Mouse (Mus musculus): ENCODE measurements around the gene Gfod2. TPM values are rescaled to one million over a fixed set of nuclear protein-coding genes. Genes with fewer than 3 reads are reported as not detected.

Gene Gfod2
- polyA plus RNA-seq, 1 experiment = 17.8 TPM

DNA sequence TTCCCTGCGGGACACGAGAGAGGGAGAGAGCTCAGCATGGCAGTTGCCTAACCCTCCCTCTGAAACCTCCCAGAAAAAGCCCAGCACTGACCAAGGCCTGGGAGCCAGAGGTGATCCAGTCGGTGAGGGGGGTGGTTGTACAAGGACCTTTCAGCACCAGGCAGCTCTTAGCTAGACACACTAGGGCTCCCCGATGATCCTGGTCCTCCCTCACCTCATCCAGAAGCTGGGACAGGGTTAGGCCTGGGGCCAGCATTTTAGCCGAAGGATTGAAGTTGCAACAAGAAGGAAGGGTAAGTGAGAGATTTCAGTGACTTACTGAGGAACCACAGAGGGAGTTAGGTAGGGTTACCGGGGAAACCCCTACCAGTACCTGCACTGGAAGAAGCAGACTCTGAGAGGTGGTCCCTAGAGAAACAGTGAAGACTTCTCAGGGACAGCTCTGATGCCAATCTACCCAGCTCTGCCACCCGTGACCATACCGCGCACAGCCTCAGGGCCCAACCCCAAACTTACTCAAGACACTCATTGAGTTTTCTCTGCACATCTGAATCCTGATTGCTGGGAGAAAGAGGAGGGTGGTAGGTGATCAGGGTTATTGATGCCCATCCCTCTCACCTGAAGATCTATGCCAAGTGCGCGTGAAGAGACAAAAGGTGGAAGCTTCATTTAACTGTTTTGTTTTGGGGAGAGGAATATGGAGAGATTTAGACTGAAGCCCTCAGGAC is 58.8 kb downstream of the Gfod2 start:
- TF ChIP-seq CTCF (IDR thresholded peaks at IDR 0.05; ENCODE audit: extremely low read depth, insufficient read depth, low read length) (no peak), POLR2A (IDR thresholded peaks at IDR 0.05; ENCODE audit: extremely low read depth, insufficient read depth, low read length) (no peak)
- peak overlapping the region; percentile 72; the same call in 1 of the 2 replicates for H3K4me3 ChIP-seq (ENCODE audit: insufficient read depth, low read length)

DNA sequence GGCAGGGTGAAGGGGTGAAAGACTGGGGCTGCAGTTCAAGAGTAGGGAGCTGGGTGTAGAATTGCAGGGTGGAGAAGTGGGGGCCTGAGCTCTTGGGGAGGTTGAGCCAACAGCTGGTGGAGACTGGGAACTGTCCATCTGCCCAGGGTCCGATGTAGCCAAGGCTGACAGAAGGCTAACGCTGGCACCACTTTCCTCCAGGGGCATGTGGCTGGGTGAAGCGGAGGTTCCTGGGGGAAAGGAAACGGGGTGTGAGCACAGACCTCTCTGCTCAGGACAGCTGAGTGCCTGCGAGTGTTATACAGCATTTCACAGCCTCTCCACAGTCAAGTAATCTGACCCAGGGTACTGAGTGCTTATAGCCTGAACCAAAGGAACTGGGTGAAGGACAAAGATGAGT is 59.7 kb downstream of the Gfod2 start:
- Histone ChIP-seq H3K4me1 (ENCODE audit: control insufficient read depth, insufficient read depth, low read length) (no peaks in the 10 kb centered on the region), H3K27ac (ENCODE audit: insufficient read depth, low read length) (no peak overlapping the region), H3K4me3 (ENCODE audit: insufficient read depth, low read length) (no peak overlapping the region)
- TF ChIP-seq POLR2A (IDR thresholded peaks at IDR 0.05; ENCODE audit: extremely low read depth, insufficient read depth, low read length) (no peak), CTCF (IDR thresholded peaks at IDR 0.05; ENCODE audit: extremely low read depth, insufficient read depth, low read length) (no peak)

More for the DNA sequence above, 58.8 kb downstream of the Gfod2 start:
- no peaks in the 10 kb centered on the region for H3K4me1 ChIP-seq (ENCODE audit: control insufficient read depth, insufficient read depth, low read length)
- H3K27ac ChIP-seq (ENCODE audit: insufficient read depth, low read length) = no peak overlapping the region

DNA sequence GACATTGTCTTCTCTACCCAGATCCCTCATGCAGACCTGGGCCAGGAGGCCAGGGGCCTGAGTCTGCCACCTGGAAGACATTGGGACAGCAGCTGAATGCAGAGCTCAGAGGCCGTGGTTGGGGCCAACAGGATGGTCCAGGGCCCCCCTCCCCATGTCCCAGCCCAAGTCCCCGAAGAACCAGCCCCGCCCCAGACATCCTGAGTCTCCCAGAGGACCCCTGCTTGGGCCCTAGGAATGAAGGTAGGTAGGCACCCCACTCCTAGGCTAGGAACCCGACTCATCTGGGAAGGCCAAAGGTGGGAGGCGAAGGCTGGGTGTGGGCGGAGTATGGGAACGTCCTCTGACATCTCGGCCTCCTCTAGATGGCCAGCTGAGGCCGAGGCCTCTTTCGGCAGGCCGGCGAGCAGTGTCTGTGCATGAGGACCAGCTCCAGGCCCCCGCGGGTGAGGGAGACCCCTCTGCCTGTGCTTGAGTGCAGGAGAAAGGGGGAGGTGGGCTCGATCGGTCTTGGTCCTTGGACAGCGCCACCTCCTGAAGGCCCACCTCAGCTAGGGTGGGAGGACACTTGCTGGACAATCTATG is 61.2 kb downstream of the Gfod2 start:
- H3K4me1 ChIP-seq (ENCODE audit: control insufficient read depth, insufficient read depth, low read length) = no peaks in the 10 kb centered on the region
- TF ChIP-seq CTCF (IDR thresholded peaks at IDR 0.05; ENCODE audit: extremely low read depth, insufficient read depth, low read length) (no peak), POLR2A (IDR thresholded peaks at IDR 0.05; ENCODE audit: extremely low read depth, insufficient read depth, low read length) (no peak)
- H3K4me3 ChIP-seq (ENCODE audit: insufficient read depth, low read length) = no peak overlapping the region
- H3K27ac ChIP-seq (ENCODE audit: insufficient read depth, low read length) = no peak overlapping the region

DNA sequence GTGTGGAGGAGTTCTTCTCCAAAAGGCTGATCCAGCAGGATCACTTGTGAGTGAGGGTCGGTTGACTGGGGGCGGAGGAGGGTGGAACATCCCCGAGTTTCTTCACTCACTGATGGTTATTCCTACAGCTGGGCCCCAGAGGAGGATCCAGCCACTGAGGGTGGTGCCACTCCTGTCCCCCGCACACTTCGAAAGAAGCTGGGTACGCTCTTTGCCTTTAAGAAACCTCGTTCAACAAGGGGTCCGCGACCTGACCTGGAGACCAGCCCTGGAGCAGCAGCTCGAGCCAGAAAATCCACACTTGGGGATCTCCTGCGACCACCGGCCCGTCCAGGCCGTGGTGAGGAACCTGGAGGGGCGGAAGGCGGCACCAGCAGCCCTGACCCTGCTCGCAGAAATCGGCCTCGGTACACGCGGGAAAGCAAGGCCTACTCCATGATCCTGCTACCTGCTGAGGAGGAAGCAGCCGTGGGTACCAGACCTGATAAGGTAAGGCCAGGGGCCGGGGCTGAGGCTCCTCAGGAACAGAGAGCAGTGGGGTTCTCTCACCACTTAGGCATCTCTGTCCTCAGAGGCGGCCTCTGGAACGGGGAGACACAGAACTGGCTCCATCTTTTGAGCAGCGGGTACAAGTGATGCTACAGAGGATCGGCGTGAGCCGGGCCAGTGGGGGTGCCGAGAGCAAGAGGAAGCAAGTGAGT is 63.2 kb downstream of the Gfod2 start:
- no peaks in the 10 kb centered on the region for H3K4me1 ChIP-seq (ENCODE audit: control insufficient read depth, insufficient read depth, low read length)
- H3K4me3 ChIP-seq (ENCODE audit: insufficient read depth, low read length) = peak overlapping the region; percentile 100
- no peak overlapping the region for H3K27ac ChIP-seq (ENCODE audit: insufficient read depth, low read length)
- TF ChIP-seq POLR2A (IDR thresholded peaks at IDR 0.05; ENCODE audit: extremely low read depth, insufficient read depth, low read length) (no peak), CTCF (IDR thresholded peaks at IDR 0.05; ENCODE audit: extremely low read depth, insufficient read depth, low read length) (no peak)

DNA sequence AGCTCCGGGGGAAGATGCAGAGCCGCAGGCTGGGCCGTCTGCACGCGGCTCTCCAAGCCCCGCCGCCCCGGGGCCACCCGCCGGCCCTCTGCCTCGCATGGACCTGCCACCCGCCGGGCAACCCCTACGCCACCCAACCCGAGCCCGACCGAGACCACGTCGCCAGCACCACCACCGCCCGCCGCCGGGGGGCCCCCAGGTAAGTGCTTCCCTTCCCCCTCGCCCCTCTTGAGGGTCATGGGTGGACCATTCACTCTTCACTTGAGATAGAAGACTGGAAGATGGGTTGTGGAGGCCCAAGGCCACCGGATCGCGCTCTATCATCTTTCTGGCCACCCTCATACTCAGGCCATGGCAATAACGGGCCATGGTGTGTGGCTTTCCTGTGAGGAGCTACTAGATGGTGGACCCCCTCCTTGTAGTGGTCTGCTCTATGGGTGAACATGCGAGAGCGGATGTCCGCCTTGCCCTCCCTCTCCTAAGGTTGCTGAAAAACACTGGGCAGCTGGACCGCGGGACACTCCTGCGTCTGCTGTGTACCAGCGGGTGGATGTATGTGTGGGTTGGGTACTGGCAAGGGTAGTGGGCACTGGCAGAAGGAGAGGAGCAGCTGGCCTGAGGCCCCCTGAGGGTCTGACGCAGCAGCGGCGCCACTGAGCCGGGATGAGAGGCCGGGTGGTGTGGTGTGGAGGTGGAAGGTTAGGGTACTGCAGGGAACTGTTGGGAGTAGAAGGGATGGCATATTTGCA is 64.2 kb downstream of the Gfod2 start:
- TF ChIP-seq POLR2A (IDR thresholded peaks at IDR 0.05; ENCODE audit: extremely low read depth, insufficient read depth, low read length) = no peak
- H3K27ac ChIP-seq (ENCODE audit: insufficient read depth, low read length) = peak overlapping the region; percentile 87
- H3K4me3 ChIP-seq (ENCODE audit: insufficient read depth, low read length) = peak overlapping the region; percentile 100
- H3K4me1 ChIP-seq (ENCODE audit: control insufficient read depth, insufficient read depth, low read length) = no peaks in the 10 kb centered on the region

DNA sequence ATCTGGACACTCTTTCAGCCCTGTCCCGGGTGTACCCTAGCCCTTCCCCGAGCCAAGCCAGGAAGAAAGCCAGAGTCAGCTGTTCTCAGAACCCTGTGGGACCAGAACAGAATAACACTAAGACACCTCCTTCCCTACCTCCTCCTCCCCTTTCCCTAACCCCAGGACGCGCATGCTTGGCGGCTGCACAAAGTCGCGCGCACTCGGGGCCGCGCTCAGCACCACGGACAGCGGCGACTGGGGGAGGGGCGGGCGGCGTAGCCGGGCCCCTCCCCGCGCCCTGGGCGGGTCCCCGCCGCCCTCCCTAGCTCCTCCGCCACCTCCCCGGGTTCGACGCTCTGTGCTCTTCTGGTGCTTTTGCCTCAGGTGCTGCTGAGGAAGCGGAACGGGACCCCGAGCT is 64.8 kb downstream of the Gfod2 start:
- no peak; the same call in 1 of the 2 replicates for TF ChIP-seq POLR2A (IDR thresholded peaks at IDR 0.05; ENCODE audit: extremely low read depth, insufficient read depth, low read length)
- Histone ChIP-seq H3K27ac (ENCODE audit: insufficient read depth, low read length) (peak overlapping the region; percentile 87; the same call in 1 of the 2 replicates), H3K4me3 (ENCODE audit: insufficient read depth, low read length) (peak overlapping the region; percentile 100), H3K4me1 (ENCODE audit: control insufficient read depth, insufficient read depth, low read length) (no peaks in the 10 kb centered on the region)

DNA sequence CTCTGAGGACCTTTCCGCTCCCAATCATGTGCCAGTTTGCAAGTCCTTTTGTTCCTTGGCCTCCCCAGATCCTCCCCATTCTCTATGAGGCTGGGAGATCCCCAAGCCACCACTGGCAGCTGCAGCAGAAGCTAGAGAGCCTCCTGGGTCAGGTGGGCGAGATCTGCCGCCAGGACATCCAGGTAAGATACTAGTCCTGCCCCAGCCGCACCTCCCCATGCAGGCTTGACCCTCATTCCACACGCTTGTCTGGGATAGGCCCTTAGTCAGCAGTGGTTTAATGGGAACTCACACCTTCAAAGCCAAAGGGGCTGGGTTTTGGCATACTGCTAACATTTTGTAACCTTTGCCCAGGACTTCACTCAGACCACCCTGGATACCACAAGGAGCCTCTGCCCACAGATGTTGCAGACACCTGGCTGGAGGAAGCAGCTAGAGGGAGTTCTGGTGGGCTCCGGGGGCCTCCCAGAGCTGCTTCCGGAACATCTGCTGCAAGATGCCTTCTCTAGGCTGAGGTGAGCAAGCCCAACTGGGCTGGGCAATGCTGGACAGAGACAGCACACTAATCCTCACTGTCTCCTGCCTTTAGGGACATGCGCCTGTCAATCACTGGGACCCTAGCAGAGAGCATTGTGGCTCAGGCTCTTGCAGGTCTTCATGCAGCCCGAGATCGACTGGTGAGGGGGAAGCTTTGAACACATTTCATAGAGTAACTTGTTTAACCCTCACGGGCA is 65.8 kb downstream of the Gfod2 start:
- TF ChIP-seq CTCF (IDR thresholded peaks at IDR 0.05; ENCODE audit: extremely low read depth, insufficient read depth, low read length) (no peak), POLR2A (IDR thresholded peaks at IDR 0.05; ENCODE audit: extremely low read depth, insufficient read depth, low read length) (no peak)

DNA sequence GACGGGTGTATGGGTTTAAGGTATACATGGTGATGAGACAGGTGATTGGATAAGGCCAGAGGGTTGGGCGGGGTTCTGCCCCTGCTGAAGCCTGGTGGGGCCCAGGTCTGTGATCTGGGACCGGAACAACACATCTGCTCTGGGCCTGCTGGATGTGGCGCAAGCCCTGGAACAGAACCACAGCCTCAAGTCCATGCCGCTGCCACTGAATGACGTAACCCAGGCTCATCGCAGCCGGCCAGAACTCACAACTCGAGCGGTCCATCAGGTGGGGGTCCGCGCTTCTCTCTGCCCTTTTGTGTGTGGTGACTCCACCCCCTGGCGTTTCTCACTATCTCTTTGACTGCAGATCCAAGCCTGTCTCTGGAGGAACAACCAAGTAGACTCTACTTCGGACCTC is 67.5 kb downstream of the Gfod2 start:
- Histone ChIP-seq H3K4me3 (ENCODE audit: insufficient read depth, low read length) (no peak overlapping the region), H3K4me1 (ENCODE audit: control insufficient read depth, insufficient read depth, low read length) (no peaks in the 10 kb centered on the region), H3K27ac (ENCODE audit: insufficient read depth, low read length) (no peak overlapping the region)
- TF ChIP-seq CTCF (IDR thresholded peaks at IDR 0.05; ENCODE audit: extremely low read depth, insufficient read depth, low read length) = no peak
- no peak for TF ChIP-seq POLR2A (IDR thresholded peaks at IDR 0.05; ENCODE audit: extremely low read depth, insufficient read depth, low read length)

More for the DNA sequence above, 65.8 kb downstream of the Gfod2 start:
- H3K4me3 ChIP-seq (ENCODE audit: insufficient read depth, low read length) = no peak overlapping the region
- H3K4me1 ChIP-seq (ENCODE audit: control insufficient read depth, insufficient read depth, low read length) = no peaks in the 10 kb centered on the region
- H3K27ac ChIP-seq (ENCODE audit: insufficient read depth, low read length) = no peak overlapping the region

DNA sequence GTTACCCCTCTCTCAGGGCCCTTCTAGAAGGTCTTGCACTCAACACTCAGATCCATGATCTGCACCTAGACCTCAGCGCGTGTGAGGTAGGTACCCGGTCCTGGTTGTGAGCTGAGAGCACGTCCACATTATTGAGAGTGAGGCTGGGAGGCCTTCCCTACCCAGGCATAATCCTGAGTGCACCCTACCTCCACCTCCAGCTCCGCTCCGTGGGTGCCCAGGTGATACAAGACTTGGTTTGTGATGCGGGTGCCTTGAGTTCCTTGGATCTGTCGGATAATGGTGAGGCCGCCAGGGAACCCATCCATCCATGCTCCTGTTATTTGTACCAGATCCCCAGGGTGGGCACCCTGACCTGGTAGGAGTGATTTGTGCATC is 68.5 kb downstream of the Gfod2 start:
- H3K4me3 ChIP-seq (ENCODE audit: insufficient read depth, low read length) = no peak overlapping the region
- H3K27ac ChIP-seq (ENCODE audit: insufficient read depth, low read length) = no peak overlapping the region
- TF ChIP-seq CTCF (IDR thresholded peaks at IDR 0.05; ENCODE audit: extremely low read depth, insufficient read depth, low read length) (no peak), POLR2A (IDR thresholded peaks at IDR 0.05; ENCODE audit: extremely low read depth, insufficient read depth, low read length) (no peak)
- no peaks in the 10 kb centered on the region for H3K4me1 ChIP-seq (ENCODE audit: control insufficient read depth, insufficient read depth, low read length)

Measured in cortical plate, adult 2 months (tissue).